Mouse (Mus musculus): Measurements from ENCODE around the gene Lsm11. TPM values are rescaled to one million over a fixed set of nuclear protein-coding genes. Genes with fewer than 3 reads are reported as not detected.

The Lsm11 gene
- total RNA-seq (2021): 100 to 1,000 TPM; 117 to 128 TPM

- intact Hi-C loops (cut with DNase I): loop anchor here (5.0 kb wide), 2 partner anchors 193 to 273 kb away; no protein-coding TSS in a partner anchor
- DNase-seq (ENCODE audit: extremely low spot score in 1 of 2, low spot score in 2 of 2): peak; percentile 91 to 94
Measured at GRCm38 (mm10) chr11:45944643-45945156, at the start of gene Lsm11. Lsm11 (minus strand) TSS chr11:45944935.

GRCm38 (mm10) chr11:45992087-45992486 is 47.4 kb upstream of the Lsm11 start:
- intact Hi-C loops (cut with DNase I): no loop called here
- no peak for DNase-seq (ENCODE audit: extremely low spot score in 1 of 2, low spot score in 2 of 2)

- DNase-seq (ENCODE audit: extremely low spot score in 1 of 2, low spot score in 2 of 2): peak in 1 of 2 experiments; percentile 51
Measured at GRCm38 (mm10) chr11:45991604-45992003, 46.9 kb upstream of the Lsm11 start.

GRCm38 (mm10) chr11:45980893-45981253 is 36.1 kb upstream of the Lsm11 start:
- intact Hi-C loops (cut with DNase I): no loop called here
- DNase-seq (ENCODE audit: extremely low spot score in 1 of 2, low spot score in 2 of 2): no peak

More at GRCm38 (mm10) chr11:45991604-45992003, 46.9 kb upstream of the Lsm11 start:
- intact Hi-C loops (cut with DNase I): no loop called here

GRCm38 (mm10) chr11:45979946-45980892 is 35.5 kb upstream of the Lsm11 start, which contains the start of gene Sox30:
Sox30 (plus strand) TSS chr11:45980310.
- intact Hi-C loops (cut with DNase I): no loop called here

GRCm38 (mm10) chr11:45976061-45976460 is 31.3 kb upstream of the Lsm11 start:
- DNase-seq (ENCODE audit: extremely low spot score in 1 of 2, low spot score in 2 of 2): peak in 1 of 2 experiments; percentile 23
- intact Hi-C loops (cut with DNase I): no loop called here

More at GRCm38 (mm10) chr11:45979946-45980892, 35.5 kb upstream of the Lsm11 start, which contains the start of gene Sox30:
- DNase-seq (ENCODE audit: extremely low spot score in 1 of 2, low spot score in 2 of 2): peak in 1 of 2 experiments; percentile 84

- DNase-seq (ENCODE audit: extremely low spot score in 1 of 2, low spot score in 2 of 2): no peak
Measured at GRCm38 (mm10) chr11:45974466-45974865, 29.7 kb upstream of the Lsm11 start.

GRCm38 (mm10) chr11:45973635-45974034 is 28.9 kb upstream of the Lsm11 start:
- intact Hi-C loops (cut with DNase I): no loop called here
- no peak for DNase-seq (ENCODE audit: extremely low spot score in 1 of 2, low spot score in 2 of 2)

More at GRCm38 (mm10) chr11:45974466-45974865, 29.7 kb upstream of the Lsm11 start:
- intact Hi-C loops (cut with DNase I): no loop called here

- intact Hi-C loops (cut with DNase I): no loop called here
- no peak for DNase-seq (ENCODE audit: extremely low spot score in 1 of 2, low spot score in 2 of 2)
Measured at GRCm38 (mm10) chr11:45968466-45968865, 23.7 kb upstream of the Lsm11 start.

- intact Hi-C loops (cut with DNase I): no loop called here
- no peak for DNase-seq (ENCODE audit: extremely low spot score in 1 of 2, low spot score in 2 of 2)
Measured at GRCm38 (mm10) chr11:45966896-45967295, 22.2 kb upstream of the Lsm11 start.

- intact Hi-C loops (cut with DNase I): no loop called here
- DNase-seq (ENCODE audit: extremely low spot score in 1 of 2, low spot score in 2 of 2): no peak
Measured at GRCm38 (mm10) chr11:45960003-45960402, 15.3 kb upstream of the Lsm11 start.

GRCm38 (mm10) chr11:45959598-45959997 is 14.9 kb upstream of the Lsm11 start:
- intact Hi-C loops (cut with DNase I): loop anchor here (5.0 kb wide), 1 partner anchor 98 kb away; the partner anchor contains the start of gene Adam19
- no peak for DNase-seq (ENCODE audit: extremely low spot score in 1 of 2, low spot score in 2 of 2)

GRCm38 (mm10) chr11:45955127-45955627 is 10.4 kb upstream of the Lsm11 start, which contains the start of gene Thg1l:
Thg1l (minus strand) TSS chr11:45955494.
- intact Hi-C loops (cut with DNase I): loop anchor here (5.0 kb wide), 1 partner anchor 102 kb away; the partner anchor contains the start of gene Adam19
- peak; percentile 83 to 91 for DNase-seq (ENCODE audit: extremely low spot score in 1 of 2, low spot score in 2 of 2)

- intact Hi-C loops (cut with DNase I): loop anchor here (5.0 kb wide), 1 partner anchor 270 kb away; no protein-coding TSS in a partner anchor
- no peak for DNase-seq (ENCODE audit: extremely low spot score in 1 of 2, low spot score in 2 of 2)
Measured at GRCm38 (mm10) chr11:45947491-45947890, 2.8 kb upstream of the Lsm11 start.

GRCm38 (mm10) chr11:45946796-45947195 is 2.1 kb upstream of the Lsm11 start:
- intact Hi-C loops (cut with DNase I): loop anchor here (5.0 kb wide), 1 partner anchor 271 kb away; no protein-coding TSS in a partner anchor
- no peak for DNase-seq (ENCODE audit: extremely low spot score in 1 of 2, low spot score in 2 of 2)

GRCm38 (mm10) chr11:45943891-45944642 is 668 bp downstream of the Lsm11 start:
- intact Hi-C loops (cut with DNase I): loop anchor here (5.0 kb wide), 1 partner anchor 193 kb away; no protein-coding TSS in a partner anchor
- no peak for DNase-seq (ENCODE audit: extremely low spot score in 1 of 2, low spot score in 2 of 2)

GRCm38 (mm10) chr11:45943108-45943705 is 1.5 kb downstream of the Lsm11 start:
- intact Hi-C loops (cut with DNase I): loop anchor here (5.0 kb wide), 1 partner anchor 194 kb away; no protein-coding TSS in a partner anchor
- DNase-seq (ENCODE audit: extremely low spot score in 1 of 2, low spot score in 2 of 2): peak; percentile 51 to 67

GRCm38 (mm10) chr11:45942281-45942680 is 2.5 kb downstream of the Lsm11 start:
- no peak for DNase-seq (ENCODE audit: extremely low spot score in 1 of 2, low spot score in 2 of 2)
- intact Hi-C loops (cut with DNase I): loop anchor here (5.0 kb wide), 1 partner anchor 195 kb away; no protein-coding TSS in a partner anchor

All from left cerebral cortex, postnatal 10 days (tissue).